Mouse (Mus musculus) embryonic facial prominence, embryonic 11.5 days (tissue): ENCODE results near the gene Lonrf3. TPM values are rescaled to one million over a fixed set of nuclear protein-coding genes. Genes with fewer than 3 reads are reported as not detected.

Source experiments
- ATAC-seq: fragments of 200-750 bp; cut with Nextera tagmentation; replicated peaks from 2 replicates; pipeline ENCODE4 v1.8.0; 2017; ENCODE audit warnings: low read depth; ENCODE audit not compliant: insufficient number of reproducible peaks, low FRiP score, low TSS enrichment
- DNase-seq: peaks from one replicate; pipeline ENCODE4 v3.0.0-alpha.2; 2015; ENCODE audit warnings: low spot score
- H3K27ac ChIP-seq: fragments of 300-500 bp; sonication (generic); replicated peaks from 2 replicates; pipeline ENCODE4 v1.5.1; 2014; ENCODE audit warnings: mild to moderate bottlenecking, low read depth, low read length, control low read depth
- H3K27me3 ChIP-seq: fragments of 300-500 bp; sonication (generic); 2 replicates; pipeline ENCODE4 v1.6.1; 2014; ENCODE audit warnings: mild to moderate bottlenecking, low read length, moderate library complexity, mixed read lengths; ENCODE audit not compliant: control insufficient read depth, insufficient read depth
- H3K36me3 ChIP-seq: fragments of 300-500 bp; sonication (generic); replicated peaks from 2 replicates; pipeline ENCODE4 v1.6.1; 2014; ENCODE audit warnings: low read depth, mild to moderate bottlenecking, low read length, moderate library complexity, mixed read lengths; ENCODE audit not compliant: control insufficient read depth, insufficient read depth
- H3K4me1 ChIP-seq: fragments of 300-500 bp; sonication (generic); 2 replicates; pipeline ENCODE4 v1.6.1; 2014; ENCODE audit warnings: low read length, mixed read lengths; ENCODE audit not compliant: control insufficient read depth, insufficient read depth
- H3K4me2 ChIP-seq: fragments of 300-500 bp; sonication (generic); 2 replicates; pipeline ENCODE4 v1.6.1; 2014; ENCODE audit warnings: low read depth, mild to moderate bottlenecking, control low read depth, low read length, moderate library complexity
- H3K4me3 ChIP-seq: fragments of 300-500 bp; sonication (generic); 2 replicates; pipeline ENCODE4 v1.5.1; 2014; ENCODE audit warnings: low read depth, low read length, control low read depth
- H3K9ac ChIP-seq: fragments of 300-500 bp; sonication (generic); replicated peaks from 2 replicates; pipeline ENCODE4 v1.6.1; 2014; ENCODE audit warnings: mild to moderate bottlenecking, control low read depth, low read length
- H3K9me3 ChIP-seq: fragments of 300-500 bp; sonication (generic); replicated peaks from 2 replicates; pipeline ENCODE4 v1.6.1; 2016; ENCODE audit warnings: mild to moderate bottlenecking, low read length, inconsistent platforms, mixed read lengths; ENCODE audit not compliant: control insufficient read depth
- WGBS: fragments of 180-500 bp; shearing (Covaris S2); extraction: QIAGEN DNeasy Blood & Tissue Kit; methylation state at CpG from one replicate; pipeline ENCODE4 v1.1.7; 2014; 5-methylcytosine and 5-hydroxymethylcytosine counted together
- polyA plus RNA-seq: library from polyadenylated mRNA; unstranded; fragments of >200 nt; fragmentation: Nextera tagmentation; extraction: Ambion mirVana; gene quantifications from 2 replicates; pipeline ENCODE4 v1.2.1, GENCODE M21; 2014

The Lonrf3 gene
- 0.46 and 0.59 TPM in 2 replicates for polyA plus RNA-seq

DNA sequence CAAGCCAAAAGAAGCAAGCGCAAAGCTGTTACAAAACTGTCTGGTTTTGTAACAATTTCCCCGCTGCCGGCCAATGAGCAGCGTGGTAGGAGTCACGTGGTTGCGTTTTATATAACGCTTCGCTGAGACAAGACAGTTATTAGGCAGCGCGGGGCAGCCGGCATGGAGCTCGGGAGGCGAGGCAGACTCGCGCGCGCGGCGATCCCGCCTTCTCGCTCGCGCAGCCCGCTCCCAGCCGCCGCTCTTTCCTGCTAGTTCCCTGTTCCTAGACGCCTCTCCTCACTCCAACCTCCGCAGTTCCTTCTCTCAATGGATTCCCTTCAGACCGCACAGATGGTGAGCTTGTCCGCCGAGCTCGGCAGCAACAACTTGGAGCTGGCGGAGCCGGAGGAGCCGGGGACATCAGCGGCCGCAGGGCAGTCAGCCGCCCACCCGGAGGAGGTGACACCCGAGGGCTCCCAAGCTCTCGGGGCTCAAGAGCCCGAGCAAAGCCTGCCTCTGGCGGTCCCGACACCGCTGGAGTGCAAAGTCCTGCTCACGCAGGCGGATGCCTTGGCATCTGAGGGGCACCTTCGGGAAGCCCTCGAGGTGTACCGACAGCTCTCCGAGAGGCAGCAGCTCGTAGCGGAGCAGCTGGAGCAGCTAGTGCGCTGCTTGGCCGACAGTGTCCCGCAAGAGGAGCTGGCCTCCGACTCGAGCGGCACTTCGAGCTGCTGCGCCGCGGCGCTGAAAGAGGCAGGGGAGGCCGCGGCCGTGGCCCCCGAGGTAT lies at the start of gene Lonrf3:
Gene Lonrf3 (plus strand): TSS at position 83 of the 769 bp plus-strand sequence.
- H3K9me3 ChIP-seq: no peaks in the 10 kb centered on the region
- 14% methylated on average over 62 of the region's 68 CpGs for WGBS
- H3K4me2 ChIP-seq: peak within 1 kb of the TSS; percentile 77
- H3K9ac ChIP-seq: peak within 1 kb of the TSS; percentile 18; the same call in 1 of the 2 replicates
- H3K27me3 ChIP-seq: peaks cover 13% of the 10 kb centered on the region
- H3K36me3 ChIP-seq: no peaks in the 10 kb centered on the region
- H3K27ac ChIP-seq: no peak within 1 kb of the TSS
- H3K4me1 ChIP-seq: no peaks in the 10 kb centered on the region
- peak within 1 kb of the TSS; percentile 36 for H3K4me3 ChIP-seq
- DNase-seq: peak; percentile 46
- peak; percentile 55; the same call in 1 of the 2 replicates for ATAC-seq

DNA sequence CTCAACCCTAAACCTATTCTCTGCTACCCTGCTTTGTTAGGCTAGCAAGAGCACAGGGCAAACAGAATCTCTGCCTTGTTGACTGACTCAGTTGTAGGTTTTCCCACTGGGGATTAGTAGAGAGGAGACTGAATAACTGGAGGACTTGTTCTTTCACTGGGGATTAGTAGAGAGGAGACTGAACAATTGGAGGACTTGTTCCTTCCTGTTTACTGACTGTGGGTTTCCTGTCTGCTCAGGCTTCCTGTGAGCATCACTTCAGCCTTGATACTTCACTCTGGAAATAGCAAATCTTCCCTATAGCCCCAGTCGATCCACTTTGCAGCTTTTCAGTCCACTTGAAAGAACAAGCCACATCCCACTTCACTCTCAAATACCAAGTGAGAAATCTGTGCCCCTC lies 49.4 kb upstream of the Lonrf3 start:
- Histone ChIP-seq H3K4me3 (no peak overlapping the region), H3K4me1 (no peaks in the 10 kb centered on the region), H3K4me2 (no peak overlapping the region), H3K27me3 (no peaks in the 10 kb centered on the region), H3K9ac (no peak overlapping the region), H3K9me3 (no peaks in the 10 kb centered on the region), H3K36me3 (no peaks in the 10 kb centered on the region), H3K27ac (no peak overlapping the region)
- ATAC-seq: no peak
- DNase-seq: no peak
- WGBS: 62% methylated on average over 1 of the region's 1 CpGs

DNA sequence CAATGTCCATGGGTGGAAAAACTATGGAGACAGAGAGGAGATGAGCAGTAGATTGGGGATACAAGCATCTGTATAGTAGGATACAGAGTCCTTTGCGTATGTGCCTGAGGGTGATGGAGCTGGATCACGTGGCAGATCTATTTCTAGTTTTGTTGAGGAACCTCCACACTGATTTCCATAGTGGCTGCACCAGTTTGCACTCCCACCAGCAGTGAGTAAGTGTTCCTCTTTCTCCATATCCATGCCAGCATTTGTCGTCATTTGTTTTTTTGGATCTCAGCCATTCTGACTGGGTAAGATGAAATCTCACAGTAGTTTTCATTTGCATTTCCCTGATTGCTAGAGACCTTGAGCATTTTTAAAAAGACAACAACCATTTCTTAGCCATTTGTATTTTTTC lies 16.7 kb upstream of the Lonrf3 start:
- no peak overlapping the region for H3K27ac ChIP-seq
- H3K27me3 ChIP-seq: no peaks in the 10 kb centered on the region
- ATAC-seq: no peak
- no peak for DNase-seq
- H3K9ac ChIP-seq: no peak overlapping the region
- 83% methylated on average over 3 of the region's 3 CpGs for WGBS
- no peaks in the 10 kb centered on the region for H3K36me3 ChIP-seq
- H3K4me3 ChIP-seq: no peak overlapping the region
- no peak overlapping the region for H3K4me2 ChIP-seq
- H3K4me1 ChIP-seq: no peaks in the 10 kb centered on the region
- no peaks in the 10 kb centered on the region for H3K9me3 ChIP-seq

DNA sequence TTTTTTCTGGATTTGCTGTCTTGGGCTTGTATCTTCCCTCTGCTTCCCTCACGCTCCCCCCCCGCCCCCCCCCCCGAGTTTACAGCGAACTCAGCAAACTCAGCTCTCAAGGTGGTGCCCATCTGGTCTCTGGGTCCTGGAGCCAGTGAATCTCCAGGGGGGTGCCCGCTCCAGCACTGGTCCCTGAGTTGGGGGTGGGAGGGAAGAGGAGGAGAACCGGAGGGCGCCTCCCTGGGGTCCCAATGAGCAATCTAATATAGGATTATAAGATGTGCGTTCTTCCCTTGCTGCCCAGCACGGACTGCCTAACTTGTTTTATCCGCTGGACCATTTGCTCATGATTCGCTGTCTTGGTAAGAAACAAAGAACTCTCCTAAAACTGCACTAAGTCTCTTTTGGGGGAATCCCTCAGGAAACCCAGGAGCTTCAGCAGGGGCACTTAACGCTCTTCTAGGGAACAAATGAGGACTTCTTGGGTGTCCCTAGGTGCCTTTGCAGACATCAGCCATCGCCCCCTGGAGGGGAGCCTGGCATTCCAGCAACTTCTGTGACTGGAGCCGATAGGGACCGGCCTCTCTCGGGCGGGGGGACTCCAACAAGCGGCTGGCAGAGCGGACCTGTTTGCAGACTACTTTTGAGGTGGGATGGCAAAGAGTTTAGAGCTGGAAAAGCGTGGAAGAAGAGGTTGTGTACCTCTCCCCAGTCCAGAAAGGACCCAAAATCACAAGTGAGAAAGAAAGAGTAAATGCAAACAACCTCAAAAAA lies 480 bp upstream of the Lonrf3 start:
- Histone ChIP-seq H3K4me2 (peak overlapping the region; percentile 77), H3K9me3 (no peaks in the 10 kb centered on the region), H3K4me1 (no peaks in the 10 kb centered on the region), H3K27me3 (peaks cover 13% of the 10 kb centered on the region), H3K27ac (no peak overlapping the region), H3K9ac (no peak overlapping the region), H3K36me3 (no peaks in the 10 kb centered on the region), H3K4me3 (peak overlapping the region; percentile 36; the same call in 1 of the 2 replicates)
- WGBS: 18% methylated on average over 20 of the region's 20 CpGs
- DNase-seq: peak; percentile 39
- no peak for ATAC-seq

DNA sequence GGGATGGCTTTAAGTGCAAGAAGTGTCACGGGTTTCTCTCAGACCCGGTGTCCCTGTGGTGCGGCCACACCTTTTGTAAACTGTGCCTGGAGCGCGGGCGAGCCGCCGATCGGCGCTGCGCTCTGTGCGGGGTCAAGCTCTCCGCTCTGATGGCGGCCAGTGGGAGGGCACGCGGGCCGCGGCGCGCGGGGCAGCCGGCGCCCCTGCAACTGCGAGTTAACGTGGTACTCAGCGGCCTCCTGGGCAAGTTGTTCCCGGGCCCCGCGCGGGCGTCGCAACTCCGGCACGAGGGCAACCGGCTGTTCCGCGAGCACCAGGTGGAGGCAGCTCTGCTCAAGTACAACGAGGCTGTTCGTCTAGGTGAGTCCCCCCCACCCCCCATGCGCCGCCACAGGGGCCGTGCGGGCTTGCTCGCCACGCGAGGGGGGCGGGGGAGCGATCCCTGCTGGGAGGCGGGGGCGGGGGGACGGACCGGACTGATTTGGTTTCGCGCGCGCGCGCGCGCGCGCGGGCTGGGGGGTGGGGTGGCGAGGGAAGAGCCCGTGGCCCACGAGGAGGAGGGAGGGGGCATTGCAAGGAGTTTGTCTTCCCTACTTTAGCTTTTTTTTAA lies 992 bp downstream of the Lonrf3 start:
- Histone ChIP-seq H3K36me3 (no peaks in the 10 kb centered on the region), H3K4me3 (peak overlapping the region; percentile 36), H3K27me3 (peaks cover 13% of the 10 kb centered on the region), H3K9ac (no peak overlapping the region; the same call in 1 of the 2 replicates), H3K4me2 (peak overlapping the region; percentile 77), H3K9me3 (no peaks in the 10 kb centered on the region), H3K4me1 (no peaks in the 10 kb centered on the region), H3K27ac (no peak overlapping the region)
- peak; percentile 1 for DNase-seq
- 0 out of 2 replicates have a peak, but pooled peaks have one; percentile 14 for ATAC-seq
- 16% methylated on average over 45 of the region's 66 CpGs for WGBS

DNA sequence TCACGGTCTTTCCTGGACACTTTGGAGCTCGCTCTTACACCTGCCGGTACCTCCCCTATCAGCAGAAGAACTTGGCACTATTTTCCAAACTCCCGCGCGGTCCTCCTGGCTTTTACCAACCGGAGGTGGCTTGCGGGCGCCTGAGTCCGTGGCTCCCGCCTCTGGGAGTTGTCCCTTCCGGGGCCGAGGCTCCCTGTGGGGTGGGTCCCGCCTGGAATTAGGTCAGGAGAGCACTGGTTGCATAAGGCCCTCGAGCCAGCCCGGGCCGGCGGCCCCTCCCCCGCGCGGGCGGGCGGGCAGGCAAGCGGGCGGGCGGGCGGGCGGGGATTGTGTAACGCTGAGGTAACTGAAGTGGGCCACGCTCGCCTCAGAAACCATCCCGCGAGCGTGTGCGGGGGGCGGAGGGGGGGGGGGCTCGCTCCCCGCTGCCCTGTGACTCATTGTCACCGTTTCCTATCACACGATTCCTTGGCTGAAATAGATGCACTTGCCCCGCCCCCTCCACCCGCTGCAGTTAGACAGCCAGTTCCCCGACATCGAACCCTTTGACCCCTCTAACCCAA lies 1.8 kb downstream of the Lonrf3 start:
- ATAC-seq (0 out of 2 replicates have a peak, but pooled peaks have one; percentile 61), DNase-seq (peak; percentile 13)
- H3K36me3 ChIP-seq: no peaks in the 10 kb centered on the region
- H3K9me3 ChIP-seq: no peaks in the 10 kb centered on the region
- H3K4me2 ChIP-seq: peak overlapping the region; percentile 77
- WGBS: 15% methylated on average over 38 of the region's 44 CpGs
- peak overlapping the region; percentile 36 for H3K4me3 ChIP-seq
- H3K4me1 ChIP-seq: no peaks in the 10 kb centered on the region
- H3K27ac ChIP-seq: no peak overlapping the region
- no peak overlapping the region for H3K9ac ChIP-seq
- H3K27me3 ChIP-seq: peaks cover 13% of the 10 kb centered on the region

DNA sequence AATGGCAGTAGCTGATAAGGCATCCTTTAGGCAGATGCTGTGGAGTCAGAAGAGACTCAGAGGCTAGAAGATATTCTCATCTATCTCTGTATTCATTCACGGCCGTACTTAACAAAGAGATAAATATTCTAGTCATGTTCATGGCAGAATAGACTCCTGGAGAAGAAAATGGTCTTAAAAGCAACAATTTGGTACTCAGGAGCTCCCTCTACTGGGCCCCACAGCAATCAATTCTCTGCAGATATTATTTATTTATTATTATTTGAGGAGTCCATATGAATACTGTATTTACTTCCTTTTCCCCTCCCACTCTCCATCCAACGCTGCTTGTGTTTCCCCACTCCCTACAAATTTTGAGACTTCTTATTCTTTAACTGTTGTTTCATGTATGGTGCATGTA lies 24.3 kb downstream of the Lonrf3 start:
- ATAC-seq (no peak), DNase-seq (peak; percentile 32)
- no peaks in the 10 kb centered on the region for H3K9me3 ChIP-seq
- no peak overlapping the region for H3K27ac ChIP-seq
- no peaks in the 10 kb centered on the region for H3K36me3 ChIP-seq
- H3K27me3 ChIP-seq: no peaks in the 10 kb centered on the region
- 64% methylated on average over 3 of the region's 3 CpGs for WGBS
- no peak overlapping the region for H3K9ac ChIP-seq
- H3K4me2 ChIP-seq: no peak overlapping the region
- no peak overlapping the region for H3K4me3 ChIP-seq
- no peaks in the 10 kb centered on the region for H3K4me1 ChIP-seq
